Mouse (Mus musculus) myocyte (in vitro differentiated cells): ENCODE measurements around the gene Trim41.

Source experiments
- E2F4 ChIP-seq: IDR thresholded peaks from one replicate; pipeline ENCODE4 v1.6.1; 2011; ENCODE audit warnings: mild to moderate bottlenecking, control low read depth, moderate library complexity; ENCODE audit not compliant: insufficient read depth
- MAX ChIP-seq: IDR thresholded peaks from one replicate; pipeline ENCODE4 v1.6.1; 2011; ENCODE audit warnings: low read depth, mild to moderate bottlenecking, control low read depth
- MYOD1 ChIP-seq, 3 experiments: IDR thresholded peaks; one replicate each; pipeline ENCODE4 v1.6.1; 2011; ENCODE audit warnings: control low read depth in 2 of 3, low read depth in 2 of 3, mild to moderate bottlenecking in 2 of 3, moderate library complexity in 1 of 3; ENCODE audit not compliant: insufficient read length in 2 of 3, control insufficient read depth in 1 of 3
- MYOG ChIP-seq, 3 experiments: IDR thresholded peaks; one replicate each; pipeline ENCODE4 v1.6.1; 2011; ENCODE audit warnings: control low read depth in 2 of 3, low read depth in 2 of 3, mild to moderate bottlenecking in 2 of 3; ENCODE audit not compliant: insufficient read length in 2 of 3, control insufficient read depth in 1 of 3, insufficient read depth in 1 of 3
- POLR2A ChIP-seq: IDR thresholded peaks from one replicate; pipeline ENCODE4 v1.6.1; 2011; ENCODE audit warnings: low read depth, mild to moderate bottlenecking, control low read depth, moderate library complexity; ENCODE audit not compliant: insufficient read length
- SRF ChIP-seq: IDR thresholded peaks from one replicate; pipeline ENCODE4 v1.6.1; 2011; ENCODE audit warnings: low read depth; ENCODE audit not compliant: control insufficient read depth, insufficient read length
- TCF12 ChIP-seq: IDR thresholded peaks from one replicate; pipeline ENCODE4 v1.6.1; 2011; ENCODE audit warnings: mild to moderate bottlenecking, control low read depth; ENCODE audit not compliant: poor library complexity, insufficient read depth, severe bottlenecking
- USF1 ChIP-seq: IDR thresholded peaks from one replicate; pipeline ENCODE4 v1.6.1; 2011; ENCODE audit warnings: low read depth, mild to moderate bottlenecking, control low read depth, moderate library complexity

DNA sequence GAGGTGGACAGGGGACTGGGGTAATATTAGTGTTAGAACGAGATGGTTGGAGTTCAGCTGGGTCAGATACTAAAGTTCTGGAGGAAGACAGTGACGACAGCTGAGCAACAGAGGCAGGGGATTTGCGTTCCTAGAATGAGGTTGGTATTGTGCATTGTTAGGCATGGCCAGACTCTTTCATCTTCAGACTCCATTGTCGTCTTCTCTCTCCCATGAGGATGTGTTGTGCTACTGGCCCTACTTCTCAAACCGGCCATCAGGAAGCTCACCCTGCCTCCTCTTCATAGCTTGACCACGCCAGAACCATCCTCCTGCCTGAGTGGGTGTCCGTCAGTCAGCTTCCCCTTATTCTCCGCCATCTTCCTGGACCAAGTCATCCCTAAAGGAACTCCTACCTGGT lies 58.1 kb downstream of the Trim41 start:
- TF ChIP-seq POLR2A: no peak
- no peak for TF ChIP-seq USF1
- no peak for TF ChIP-seq TCF12
- no peak for TF ChIP-seq E2F4
- no peak for TF ChIP-seq MYOG (IDR thresholded peaks at IDR 0.05; ENCODE audit: control insufficient read depth in 1 of 3, insufficient read depth in 1 of 3, insufficient read length in 2 of 3, low read depth in 2 of 3)
- TF ChIP-seq MAX: no peak
- no peak for TF ChIP-seq SRF
- no peak for TF ChIP-seq MYOD1 (IDR thresholded peaks at IDR 0.05; ENCODE audit: control insufficient read depth in 1 of 3, insufficient read length in 2 of 3, low read depth in 2 of 3)
